Mouse (Mus musculus) midbrain, embryonic 11.5 days (tissue): ENCODE measurements at regions not wholly inside any gene's neighbourhood (a gene's known extent, or its start where the extent isn't known, plus 50 kb on each side); places are given as distances from the start of the nearest gene placed in this dataset.

Source experiments
- ATAC-seq: fragments of 200-750 bp; cut with Nextera tagmentation; 2 replicates; pipeline ENCODE4 v1.8.0; 2017; ENCODE audit warnings: moderate TSS enrichment, moderate library complexity; ENCODE audit not compliant: low FRiP score
- DNase-seq: peaks from one replicate; pipeline ENCODE4 v3.0.0; 2015; ENCODE audit warnings: low spot score; ENCODE audit errors: missing footprints
- H3K27ac ChIP-seq: fragments of 300-500 bp; sonication (generic); 2 replicates; pipeline ENCODE4 v1.5.1; 2014; ENCODE audit warnings: low read depth, low read length
- H3K27me3 ChIP-seq: fragments of 300-500 bp; sonication (generic); 2 replicates; pipeline ENCODE4 v1.6.1; 2014; ENCODE audit warnings: mild to moderate bottlenecking, low read length, moderate library complexity, mixed read lengths; ENCODE audit not compliant: control insufficient read depth, insufficient read depth
- H3K36me3 ChIP-seq: fragments of 300-500 bp; sonication (generic); 2 replicates; pipeline ENCODE4 v1.6.1; 2014; ENCODE audit warnings: mild to moderate bottlenecking, low read length, moderate library complexity, mixed read lengths; ENCODE audit not compliant: control insufficient read depth, insufficient read depth
- H3K4me1 ChIP-seq: fragments of 300-500 bp; sonication (generic); 2 replicates; pipeline ENCODE4 v1.6.1; 2014; ENCODE audit warnings: low read length; ENCODE audit not compliant: control insufficient read depth, insufficient read depth
- H3K4me2 ChIP-seq: fragments of 300-500 bp; sonication (generic); 2 replicates; pipeline ENCODE4 v1.6.1; 2014; ENCODE audit warnings: mild to moderate bottlenecking, moderate library complexity
- H3K4me3 ChIP-seq: fragments of 300-500 bp; sonication (generic); 2 replicates; pipeline ENCODE4 v1.5.1; 2014; ENCODE audit warnings: low read depth, low read length
- H3K9ac ChIP-seq: fragments of 300-500 bp; sonication (generic); 2 replicates; pipeline ENCODE4 v1.6.1; 2014; ENCODE audit warnings: low read length
- H3K9me3 ChIP-seq: fragments of 300-500 bp; sonication (generic); 2 replicates; pipeline ENCODE4 v1.6.1; 2016; ENCODE audit warnings: low read length; ENCODE audit not compliant: control insufficient read depth
- WGBS: fragments of 180-500 bp; shearing (Covaris S2); extraction: QIAGEN DNeasy Blood & Tissue Kit; methylation state at CpG from one replicate; pipeline ENCODE4 v1.1.7; 2014; 5-methylcytosine and 5-hydroxymethylcytosine counted together

- Histone ChIP-seq H3K4me2 (no peak overlapping the region), H3K36me3 (no peaks in the 10 kb centered on the region; the same call in 1 of the 2 replicates), H3K4me1 (no peaks in the 10 kb centered on the region), H3K27ac (no peak overlapping the region), H3K4me3 (no peak overlapping the region), H3K9ac (no peak overlapping the region), H3K9me3 (no peaks in the 10 kb centered on the region), H3K27me3 (no peaks in the 10 kb centered on the region)
- DNase-seq (no peak), ATAC-seq (no peak)
- 67% methylated on average over 8 of the region's 8 CpGs for WGBS
These were observed 243.8 kb upstream of the Tprg start for GRCm38 (mm10) chr16:25042669-25043440.

- no peak for ATAC-seq
- H3K9me3 ChIP-seq: no peaks in the 10 kb centered on the region
- no peaks in the 10 kb centered on the region for H3K4me1 ChIP-seq
- WGBS: 86% methylated on average over 3 of the region's 3 CpGs
- H3K27ac ChIP-seq: no peak overlapping the region
- H3K4me3 ChIP-seq: no peak overlapping the region
- H3K36me3 ChIP-seq: no peaks in the 10 kb centered on the region; the same call in 1 of the 2 replicates
- no peak overlapping the region for H3K9ac ChIP-seq
- H3K27me3 ChIP-seq: no peaks in the 10 kb centered on the region
- H3K4me2 ChIP-seq: no peak overlapping the region
- no peak for DNase-seq
These were observed 242.0 kb upstream of the Tprg start for GRCm38 (mm10) chr16:25044637-25045036.

- H3K4me2 ChIP-seq: no peak overlapping the region
- H3K4me1 ChIP-seq: no peaks in the 10 kb centered on the region
- H3K9me3 ChIP-seq: no peaks in the 10 kb centered on the region
- ATAC-seq (no peak), DNase-seq (no peak)
- no peak overlapping the region for H3K27ac ChIP-seq
- H3K27me3 ChIP-seq: no peaks in the 10 kb centered on the region
- H3K9ac ChIP-seq: no peak overlapping the region
- H3K4me3 ChIP-seq: no peak overlapping the region
- no peaks in the 10 kb centered on the region; the same call in 1 of the 2 replicates for H3K36me3 ChIP-seq
- 93% methylated on average over 2 of the region's 2 CpGs for WGBS
These were observed 238.9 kb upstream of the Tprg start for GRCm38 (mm10) chr16:25047726-25048125.

GRCm38 (mm10) chr16:25049928-25050510 is 236.6 kb upstream of the Tprg start:
- no peaks in the 10 kb centered on the region for H3K9me3 ChIP-seq
- H3K4me3 ChIP-seq: no peak overlapping the region
- DNase-seq (no peak), ATAC-seq (no peak)
- no peak overlapping the region for H3K4me2 ChIP-seq
- H3K36me3 ChIP-seq: no peaks in the 10 kb centered on the region; the same call in 1 of the 2 replicates
- H3K27me3 ChIP-seq: no peaks in the 10 kb centered on the region
- H3K9ac ChIP-seq: no peak overlapping the region
- no peaks in the 10 kb centered on the region for H3K4me1 ChIP-seq
- 49% methylated on average over 7 of the region's 7 CpGs for WGBS
- no peak overlapping the region for H3K27ac ChIP-seq

GRCm38 (mm10) chr16:25051044-25051443 is 235.6 kb upstream of the Tprg start:
- Histone ChIP-seq H3K9ac (no peak overlapping the region), H3K4me3 (no peak overlapping the region), H3K4me2 (no peak overlapping the region), H3K27ac (no peak overlapping the region), H3K36me3 (no peaks in the 10 kb centered on the region), H3K9me3 (no peaks in the 10 kb centered on the region), H3K27me3 (no peaks in the 10 kb centered on the region), H3K4me1 (no peaks in the 10 kb centered on the region)
- ATAC-seq (no peak), DNase-seq (no peak)
- WGBS: 89% methylated on average over 5 of the region's 5 CpGs

- Histone ChIP-seq H3K4me3 (no peak overlapping the region), H3K4me1 (no peaks in the 10 kb centered on the region), H3K9ac (no peak overlapping the region), H3K27ac (no peak overlapping the region), H3K27me3 (no peaks in the 10 kb centered on the region), H3K4me2 (no peak overlapping the region), H3K9me3 (no peaks in the 10 kb centered on the region), H3K36me3 (no peaks in the 10 kb centered on the region)
- WGBS: 82% methylated on average over 5 of the region's 5 CpGs
- DNase-seq (no peak), ATAC-seq (no peak)
These were observed 234.2 kb upstream of the Tprg start for GRCm38 (mm10) chr16:25052428-25052827.

- WGBS: 80% methylated on average over 5 of the region's 5 CpGs
- Histone ChIP-seq H3K4me3 (no peak overlapping the region), H3K4me1 (no peaks in the 10 kb centered on the region), H3K27ac (no peak overlapping the region), H3K9me3 (no peaks in the 10 kb centered on the region), H3K9ac (no peak overlapping the region), H3K36me3 (no peaks in the 10 kb centered on the region), H3K4me2 (no peak overlapping the region), H3K27me3 (no peaks in the 10 kb centered on the region)
- ATAC-seq (no peak), DNase-seq (no peak)
These were observed 233.7 kb upstream of the Tprg start for GRCm38 (mm10) chr16:25052917-25053343.

- ATAC-seq: no peak
- no peaks in the 10 kb centered on the region for H3K27me3 ChIP-seq
- no peak overlapping the region for H3K9ac ChIP-seq
- H3K36me3 ChIP-seq: no peaks in the 10 kb centered on the region
- no peak overlapping the region for H3K4me2 ChIP-seq
- no peak overlapping the region for H3K27ac ChIP-seq
- H3K4me1 ChIP-seq: 0 out of 2 replicates have a peak, but pooled peaks cover 6% of the 10 kb centered on the region
- 88% methylated on average over 2 of the region's 2 CpGs for WGBS
- no peaks in the 10 kb centered on the region for H3K9me3 ChIP-seq
- DNase-seq: no peak
- no peak overlapping the region for H3K4me3 ChIP-seq
These were observed 232.3 kb upstream of the Tprg start for GRCm38 (mm10) chr16:25054304-25054703.

GRCm38 (mm10) chr16:25055376-25055775 is 231.2 kb upstream of the Tprg start:
- no peak overlapping the region for H3K4me3 ChIP-seq
- no peak overlapping the region for H3K9ac ChIP-seq
- WGBS: 57% methylated on average over 9 of the region's 9 CpGs
- no peaks in the 10 kb centered on the region for H3K9me3 ChIP-seq
- H3K4me2 ChIP-seq: no peak overlapping the region
- no peaks in the 10 kb centered on the region for H3K36me3 ChIP-seq
- ATAC-seq (no peak), DNase-seq (no peak)
- no peak overlapping the region for H3K27ac ChIP-seq
- no peaks in the 10 kb centered on the region for H3K27me3 ChIP-seq
- H3K4me1 ChIP-seq: 0 out of 2 replicates have a peak, but pooled peaks cover 6% of the 10 kb centered on the region
